Mouse (Mus musculus): Measurements from ENCODE around the gene Layn.
A peak's percentile ranks its signal among the peaks of the same experiment; 100 is the strongest.

Gene Layn

GRCm38 (mm10) chr9:51076979-51077315 is at the start of gene Layn:
TSS of gene Layn (minus strand) at chr9:51077094.
- DNase-seq (ENCODE audit: low spot score): peak; percentile 79

- no peak for DNase-seq (ENCODE audit: low spot score)
These were observed 37.9 kb upstream of the Layn start for GRCm38 (mm10) chr9:51114767-51115166.

- DNase-seq (ENCODE audit: low spot score): no peak
These were observed 28.9 kb upstream of the Layn start for GRCm38 (mm10) chr9:51105751-51106150.

- peak; percentile 42 for DNase-seq (ENCODE audit: low spot score)
These were observed 27.1 kb upstream of the Layn start for GRCm38 (mm10) chr9:51103808-51104514.

- peak; percentile 14 for DNase-seq (ENCODE audit: low spot score)
These were observed 26.3 kb upstream of the Layn start for GRCm38 (mm10) chr9:51102963-51103807.

GRCm38 (mm10) chr9:51101756-51102425 is 25.0 kb upstream of the Layn start, which contains the start of gene 4833427G06Rik:
TSS of gene 4833427G06Rik (minus strand) at chr9:51102078.
- peak; percentile 38 for DNase-seq (ENCODE audit: low spot score)

- no peak for DNase-seq (ENCODE audit: low spot score)
These were observed 19.4 kb upstream of the Layn start for GRCm38 (mm10) chr9:51096306-51096705.

- DNase-seq (ENCODE audit: low spot score): no peak
These were observed 16.8 kb upstream of the Layn start for GRCm38 (mm10) chr9:51093697-51094096.

GRCm38 (mm10) chr9:51081614-51082013 is 4.7 kb upstream of the Layn start:
- no peak for DNase-seq (ENCODE audit: low spot score)

GRCm38 (mm10) chr9:51076300-51076978 is 455 bp downstream of the Layn start:
- DNase-seq (ENCODE audit: low spot score): peak; percentile 7

GRCm38 (mm10) chr9:51075780-51076179 is 1.1 kb downstream of the Layn start:
- DNase-seq (ENCODE audit: low spot score): no peak

GRCm38 (mm10) chr9:51070801-51071200 is 6.1 kb downstream of the Layn start:
- DNase-seq (ENCODE audit: low spot score): no peak

- DNase-seq (ENCODE audit: low spot score): no peak
These were observed 8.7 kb downstream of the Layn start for GRCm38 (mm10) chr9:51068202-51068601.

- DNase-seq (ENCODE audit: low spot score): no peak
These were observed 16.3 kb downstream of the Layn start, which contains the start of gene Btg4 for GRCm38 (mm10) chr9:51060601-51061000. TSS of gene Btg4 (plus strand) at chr9:51060901.

- no peak for DNase-seq (ENCODE audit: low spot score)
These were observed 17.9 kb downstream of the Layn start for GRCm38 (mm10) chr9:51058951-51059521.

- no peak for DNase-seq (ENCODE audit: low spot score)
These were observed 20.3 kb downstream of the Layn start for GRCm38 (mm10) chr9:51056360-51057324.

GRCm38 (mm10) chr9:51052180-51052579 is 24.7 kb downstream of the Layn start:
- peak; percentile 6 for DNase-seq (ENCODE audit: low spot score)

GRCm38 (mm10) chr9:51042136-51042535 is 34.8 kb downstream of the Layn start:
- no peak for DNase-seq (ENCODE audit: low spot score)

- no peak for DNase-seq (ENCODE audit: low spot score)
These were observed 35.4 kb downstream of the Layn start for GRCm38 (mm10) chr9:51041491-51041980.

- DNase-seq (ENCODE audit: low spot score): no peak
These were observed 43.9 kb downstream of the Layn start for GRCm38 (mm10) chr9:51032785-51033529.

Measured in ovary, postnatal 14 days (tissue).